17 mouse cellular contexts compared by ENCODE assay signal in the genomic region with DNA sequence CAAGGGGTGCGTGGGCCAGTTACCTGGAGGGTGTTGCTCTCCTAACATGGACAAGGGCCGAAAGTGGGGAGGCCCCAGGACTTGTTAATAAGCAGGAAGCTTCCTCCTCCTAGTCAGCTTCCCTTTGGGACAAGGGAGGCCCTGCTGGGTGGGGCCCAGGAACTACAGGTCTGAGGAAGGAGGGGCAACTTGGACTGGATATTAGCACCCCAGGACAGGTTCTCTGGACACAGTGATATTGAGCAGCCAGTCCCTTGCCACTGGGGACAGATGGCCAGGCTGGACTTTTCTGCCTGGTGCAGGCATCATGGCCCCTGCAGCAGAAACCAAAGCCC. TPM values are rescaled to one million over a fixed set of nuclear protein-coding genes. Genes with fewer than 3 reads are reported as not detected.
DNase-seq lines count a peak whose midpoint lies in the region; ATAC-seq and TF ChIP-seq lines count a peak whose summit lies in the region.
"Had no signal": no experiment of that assay in that cellular context is flagged by ENCODE, and none has a peak within 500 bp of the region (broad histone marks: within the 10 kb centered on the region; RNA-seq: fewer than 3 reads in every experiment).

No protein-coding gene starts in this region.

- no peak for DNase-seq in heart, postnatal 25 days (ENCODE audit: low spot score)
- DNase-seq in lung, postnatal 25 days (ENCODE audit: low spot score): no peak
- DNase-seq in left cerebral cortex, postnatal 25 days (ENCODE audit: low spot score in 2 of 2): no peak
- DNase-seq: adrenal gland, adult 2 months; kidney, adult 8-10 months had no signal

- 65% methylated on average over 2 of the region's 2 CpGs for WGBS in heart, embryonic 15.5 days
- WGBS in lung, embryonic 15.5 days: 72% methylated on average over 2 of the region's 2 CpGs
- WGBS in embryonic facial prominence, embryonic 13.5 days: 64% methylated on average over 2 of the region's 2 CpGs
- WGBS in intestine, postnatal 0 days: 23% methylated on average over 2 of the region's 2 CpGs

- no peak overlapping the region for H3K9ac ChIP-seq in heart, embryonic 15.5 days
- 0 out of 2 replicates have a peak overlapping the region, but pooled peaks have one; percentile 10 for H3K9ac ChIP-seq in lung, embryonic 15.5 days
- H3K9ac ChIP-seq in embryonic facial prominence, embryonic 13.5 days: peak overlapping the region; percentile 51; the same call in 1 of the 2 replicates
- peak overlapping the region; percentile 11; the same call in 1 of the 2 replicates for H3K9ac ChIP-seq in intestine, postnatal 0 days (ENCODE audit: low read depth, low read length)
- H3K9ac ChIP-seq: liver, embryonic 14.5 days had no signal

- no peak overlapping the region for H3K4me3 ChIP-seq in heart, embryonic 15.5 days
- no peak overlapping the region for H3K4me3 ChIP-seq in lung, embryonic 15.5 days
- H3K4me3 ChIP-seq in embryonic facial prominence, embryonic 13.5 days: 0 out of 2 replicates have a peak overlapping the region, but pooled peaks have one; percentile 6
- no peak overlapping the region for H3K4me3 ChIP-seq in intestine, postnatal 0 days (ENCODE audit: low read depth, low read length)
- H3K4me3 ChIP-seq: megakaryocyte, embryonic 14.5 days had no signal

- peaks cover 14% of the 10 kb centered on the region for H3K4me1 ChIP-seq in heart, embryonic 15.5 days (replicated peaks)
- peaks cover 16% of the 10 kb centered on the region for H3K4me1 ChIP-seq in lung, embryonic 15.5 days
- peaks cover 12% of the 10 kb centered on the region for H3K4me1 ChIP-seq in embryonic facial prominence, embryonic 13.5 days
- H3K4me1 ChIP-seq in intestine, postnatal 0 days (replicated peaks; ENCODE audit: control insufficient read depth, insufficient read depth, low read length): no peaks in the 10 kb centered on the region; the same call in 1 of the 2 replicates

- H3K36me3 ChIP-seq in heart, embryonic 15.5 days: 0 out of 2 replicates have a peak, but pooled peaks cover 3% of the 10 kb centered on the region
- H3K36me3 ChIP-seq in lung, embryonic 15.5 days: peaks cover 6% of the 10 kb centered on the region; the same call in 1 of the 2 replicates
- H3K36me3 ChIP-seq in embryonic facial prominence, embryonic 13.5 days: peaks cover 69% of the 10 kb centered on the region
- H3K36me3 ChIP-seq in intestine, postnatal 0 days (ENCODE audit: control insufficient read depth, insufficient read depth): peaks cover 12% of the 10 kb centered on the region; the same call in 1 of the 2 replicates
- H3K36me3 ChIP-seq: heart, embryonic 10.5 days had no signal

- peaks cover 35% of the 10 kb centered on the region for H3K27me3 ChIP-seq in heart, embryonic 15.5 days
- H3K27me3 ChIP-seq in lung, embryonic 15.5 days: peaks cover 17% of the 10 kb centered on the region
- H3K27me3 ChIP-seq in embryonic facial prominence, embryonic 13.5 days: peaks cover 44% of the 10 kb centered on the region
- 0 out of 2 replicates have a peak, but pooled peaks cover 6% of the 10 kb centered on the region for H3K27me3 ChIP-seq in intestine, postnatal 0 days (replicated peaks; ENCODE audit: control insufficient read depth, insufficient read depth, low read length)

- intact Hi-C loops in heart, postnatal 25 days (cut with DNase I): no loop called here
- intact Hi-C loops in left cerebral cortex, postnatal 25 days (cut with DNase I): no loop called here

- no peaks in the 10 kb centered on the region for H3K9me3 ChIP-seq in heart, embryonic 15.5 days (replicated peaks)
- H3K9me3 ChIP-seq in lung, embryonic 15.5 days: no peaks in the 10 kb centered on the region
- 0 out of 2 replicates have a peak, but pooled peaks cover 5% of the 10 kb centered on the region for H3K9me3 ChIP-seq in embryonic facial prominence, embryonic 13.5 days
- no peaks in the 10 kb centered on the region for H3K9me3 ChIP-seq in intestine, postnatal 0 days (ENCODE audit: control insufficient read depth)
- H3K9me3 ChIP-seq: heart, embryonic 10.5 days had no signal

- peak overlapping the region; percentile 53; the same call in 1 of the 2 replicates for H3K4me2 ChIP-seq in heart, embryonic 15.5 days
- H3K4me2 ChIP-seq in lung, embryonic 15.5 days: peak overlapping the region; percentile 28; the same call in 1 of the 2 replicates
- no peak overlapping the region for H3K4me2 ChIP-seq in embryonic facial prominence, embryonic 13.5 days
- H3K4me2 ChIP-seq in intestine, postnatal 0 days (replicated peaks; ENCODE audit: low read depth): peak overlapping the region; percentile 57

- no peak for ATAC-seq in heart, embryonic 15.5 days (replicated peaks; ENCODE audit: insufficient number of reproducible peaks, insufficient read depth, low FRiP score, low read depth)
- ATAC-seq in lung, embryonic 15.5 days (ENCODE audit: borderline replicate concordance, extremely low read depth, low FRiP score, low TSS enrichment): no peak
- no peak for ATAC-seq in embryonic facial prominence, embryonic 13.5 days (ENCODE audit: insufficient number of reproducible peaks, insufficient read depth, low FRiP score, low TSS enrichment, low read depth)
- peak; percentile 63 for ATAC-seq in intestine, postnatal 0 days
- ATAC-seq: CD4-positive, CD25-positive, alpha-beta regulatory T cell, adult 4 months had no signal

- no peak overlapping the region for H3K27ac ChIP-seq in heart, embryonic 15.5 days
- H3K27ac ChIP-seq in lung, embryonic 15.5 days: no peak overlapping the region
- no peak overlapping the region for H3K27ac ChIP-seq in embryonic facial prominence, embryonic 13.5 days
- H3K27ac ChIP-seq in intestine, postnatal 0 days (ENCODE audit: low read depth, low read length): peak overlapping the region; percentile 50; the same call in 1 of the 2 replicates
- H3K27ac ChIP-seq: heart, embryonic 10.5 days; liver, embryonic 14.5 days had no signal

- no peak for TF ChIP-seq CTCF in intestine, postnatal 0 days (IDR thresholded peaks at IDR 0.05; ENCODE audit: low read depth)

RNA-seq across cellular contexts. Expression of a gene that starts 10.3 kb away (rescaled TPM):
- polyA plus RNA-seq in heart, embryonic 15.5 days (2015; fragmentation: Nextera tagmentation; extraction: Ambion mirVana): 0.44 and 0.95 TPM in 2 replicates
- total RNA-seq in heart, postnatal 25 days (2021): not detected
- polyA plus RNA-seq in lung, embryonic 15.5 days (2015; fragmentation: Nextera tagmentation; extraction: Ambion mirVana): 7.5 TPM in 2 replicates
- polyA plus RNA-seq in embryonic facial prominence, embryonic 13.5 days (2015; fragmentation: Nextera tagmentation; extraction: Ambion mirVana): 2.3 and 3.3 TPM in 2 replicates
- 0.99 and 1.1 TPM in 2 replicates for polyA plus RNA-seq in intestine, postnatal 0 days (2015; fragmentation: Nextera tagmentation; extraction: Ambion mirVana)
- total RNA-seq in left cerebral cortex, postnatal 25 days (2021): 10 to 100 TPM; 37.7 to 41.3 TPM
- total RNA-seq: gastrocnemius, adult 8-10 months had no signal
- polyA plus RNA-seq: erythroblast, embryonic 14.5 days had no signal

RNA-seq across cellular contexts. Expression of a gene that starts 19.6 kb away (rescaled TPM):
- polyA plus RNA-seq in heart, embryonic 15.5 days (2015; fragmentation: Nextera tagmentation; extraction: Ambion mirVana): 0.11 and 0.49 TPM in 2 replicates
- total RNA-seq in heart, postnatal 25 days (2021): under 1 TPM; 0.08 to 0.34 TPM
- 3.8 and 4.2 TPM in 2 replicates for polyA plus RNA-seq in lung, embryonic 15.5 days (2015; fragmentation: Nextera tagmentation; extraction: Ambion mirVana)
- polyA plus RNA-seq in embryonic facial prominence, embryonic 13.5 days (2015; fragmentation: Nextera tagmentation; extraction: Ambion mirVana): 1.8 and 2.5 TPM in 2 replicates
- polyA plus RNA-seq in intestine, postnatal 0 days (2015; fragmentation: Nextera tagmentation; extraction: Ambion mirVana): 2.8 and 3.3 TPM in 2 replicates
- total RNA-seq in left cerebral cortex, postnatal 25 days (2021): not detected
- total RNA-seq: common myeloid progenitor, adult 5-6 weeks had no signal
- polyA plus RNA-seq: erythroblast, embryonic 14.5 days; neural tube, embryonic 11.5 days had no signal

RNA-seq across cellular contexts. Expression of a gene that starts 31.6 kb away (rescaled TPM):
- polyA plus RNA-seq in heart, embryonic 15.5 days (2015; fragmentation: Nextera tagmentation; extraction: Ambion mirVana): 21.0 and 24.6 TPM in 2 replicates
- 10 to 100 TPM; 68.9 to 69.9 TPM for total RNA-seq in heart, postnatal 25 days (2021)
- 29.6 and 31.3 TPM in 2 replicates for polyA plus RNA-seq in lung, embryonic 15.5 days (2015; fragmentation: Nextera tagmentation; extraction: Ambion mirVana)
- 29.8 and 34.0 TPM in 2 replicates for polyA plus RNA-seq in embryonic facial prominence, embryonic 13.5 days (2015; fragmentation: Nextera tagmentation; extraction: Ambion mirVana)
- polyA plus RNA-seq in intestine, postnatal 0 days (2015; fragmentation: Nextera tagmentation; extraction: Ambion mirVana): 14.3 and 16.6 TPM in 2 replicates
- 10 to 100 TPM; 85.7 to 87.5 TPM for total RNA-seq in left cerebral cortex, postnatal 25 days (2021)

RNA-seq across cellular contexts. Expression of a gene that starts 31.7 kb away (rescaled TPM):
- polyA plus RNA-seq in heart, embryonic 15.5 days (2015; fragmentation: Nextera tagmentation; extraction: Ambion mirVana): 0.34 and 0.79 TPM in 2 replicates
- total RNA-seq in heart, postnatal 25 days (2021): not detected
- 1.4 and 1.5 TPM in 2 replicates for polyA plus RNA-seq in lung, embryonic 15.5 days (2015; fragmentation: Nextera tagmentation; extraction: Ambion mirVana)
- polyA plus RNA-seq in embryonic facial prominence, embryonic 13.5 days (2015; fragmentation: Nextera tagmentation; extraction: Ambion mirVana): 1.8 and 2.0 TPM in 2 replicates
- 0.20 and 0.74 TPM in 2 replicates for polyA plus RNA-seq in intestine, postnatal 0 days (2015; fragmentation: Nextera tagmentation; extraction: Ambion mirVana)
- total RNA-seq in left cerebral cortex, postnatal 25 days (2021): under 1 TPM; 0.23 to 0.57 TPM
- total RNA-seq: common myeloid progenitor, adult 5-6 weeks; gastrocnemius, adult 8-10 months had no signal
- polyA plus RNA-seq: heart, embryonic 10.5 days had no signal

RNA-seq across cellular contexts. Expression of a gene that starts 40.6 kb away (rescaled TPM):
- polyA plus RNA-seq in heart, embryonic 15.5 days (2015; fragmentation: Nextera tagmentation; extraction: Ambion mirVana): 12.9 and 18.3 TPM in 2 replicates
- 10 to 100 TPM; 23.4 to 24.6 TPM for total RNA-seq in heart, postnatal 25 days (2021)
- polyA plus RNA-seq in lung, embryonic 15.5 days (2015; fragmentation: Nextera tagmentation; extraction: Ambion mirVana): 21.3 and 23.5 TPM in 2 replicates
- polyA plus RNA-seq in embryonic facial prominence, embryonic 13.5 days (2015; fragmentation: Nextera tagmentation; extraction: Ambion mirVana): 34.6 and 36.3 TPM in 2 replicates
- polyA plus RNA-seq in intestine, postnatal 0 days (2015; fragmentation: Nextera tagmentation; extraction: Ambion mirVana): 6.6 and 8.3 TPM in 2 replicates
- 100 to 1,000 TPM; 106 to 108 TPM for total RNA-seq in left cerebral cortex, postnatal 25 days (2021)
